Mouse (Mus musculus) erythroblast, embryonic 14.5 days (primary cell): ENCODE results near the gene Myh15. TPM values are rescaled to one million over a fixed set of nuclear protein-coding genes. Genes with fewer than 3 reads are reported as not detected.

Source experiments
- H3K27me3 ChIP-seq: 2 replicates; pipeline ENCODE4 v1.6.1; 2012; ENCODE audit warnings: inconsistent platforms; ENCODE audit not compliant: control insufficient read depth
- H3K36me3 ChIP-seq: 2 replicates; pipeline ENCODE4 v1.6.1; 2012; ENCODE audit warnings: mild to moderate bottlenecking, inconsistent platforms; ENCODE audit not compliant: control insufficient read depth
- H3K4me1 ChIP-seq: 2 replicates; pipeline ENCODE4 v1.6.1; 2012; ENCODE audit warnings: inconsistent platforms; ENCODE audit not compliant: control insufficient read depth
- H3K4me3 ChIP-seq: replicated peaks from 2 replicates; pipeline ENCODE3; 2012; ENCODE audit warnings: moderate library complexity, mild to moderate bottlenecking, inconsistent platforms
- H3K9me3 ChIP-seq: 2 replicates; pipeline ENCODE4 v1.6.1; 2012; ENCODE audit warnings: low read length, inconsistent platforms, mixed read lengths; ENCODE audit not compliant: control insufficient read depth
- GATA1 ChIP-seq: IDR thresholded peaks from 2 replicates; pipeline ENCODE4 v1.6.1; 2012; ENCODE audit warnings: low read length, inconsistent platforms, mixed read lengths
- TAL1 ChIP-seq: IDR thresholded peaks from 3 replicates; pipeline ENCODE4 v1.6.1; 2012; ENCODE audit warnings: low read length, inconsistent platforms, mixed read lengths
- polyA plus RNA-seq: library from polyadenylated mRNA; stranded (reverse); fragments of >175 nt; gene quantifications from 2 replicates; pipeline ENCODE4 v1.2.3, GENCODE M21; 2012

Myh15 gene
- polyA plus RNA-seq, 1 experiment = not detected

- Histone ChIP-seq H3K4me1 (no peaks in the 10 kb centered on the region), H3K9me3 (no peaks in the 10 kb centered on the region), H3K27me3 (no peaks in the 10 kb centered on the region), H3K36me3 (no peaks in the 10 kb centered on the region), H3K4me3 (no peak overlapping the region)
- no peak for TF ChIP-seq TAL1
- no peak for TF ChIP-seq GATA1
These were observed 98.9 kb downstream of the Myh15 start for GRCm38 (mm10) chr16:49156193-49156592.

- H3K27me3 ChIP-seq = no peaks in the 10 kb centered on the region
- H3K4me1 ChIP-seq = no peaks in the 10 kb centered on the region
- no peaks in the 10 kb centered on the region for H3K36me3 ChIP-seq
- H3K9me3 ChIP-seq = no peaks in the 10 kb centered on the region
- no peak overlapping the region for H3K4me3 ChIP-seq
- TF ChIP-seq GATA1 = no peak
- TF ChIP-seq TAL1 = no peak
These were observed 107.3 kb downstream of the Myh15 start for GRCm38 (mm10) chr16:49164349-49165137.

- H3K9me3 ChIP-seq = no peaks in the 10 kb centered on the region
- no peak for TF ChIP-seq TAL1
- no peak for TF ChIP-seq GATA1
- H3K27me3 ChIP-seq = no peaks in the 10 kb centered on the region
- H3K36me3 ChIP-seq = no peaks in the 10 kb centered on the region
- no peaks in the 10 kb centered on the region for H3K4me1 ChIP-seq
- H3K4me3 ChIP-seq = no peak overlapping the region
These were observed 108.4 kb downstream of the Myh15 start for GRCm38 (mm10) chr16:49165728-49166127.

GRCm38 (mm10) chr16:49167325-49167724 is 110.0 kb downstream of the Myh15 start:
- TF ChIP-seq TAL1 (no peak), GATA1 (no peak)
- Histone ChIP-seq H3K9me3 (no peaks in the 10 kb centered on the region), H3K4me1 (no peaks in the 10 kb centered on the region)

GRCm38 (mm10) chr16:49175077-49175476 is 117.8 kb downstream of the Myh15 start:
- Histone ChIP-seq H3K36me3 (no peaks in the 10 kb centered on the region), H3K4me3 (no peak overlapping the region)
- TF ChIP-seq GATA1 (no peak), TAL1 (no peak)

More at GRCm38 (mm10) chr16:49167325-49167724, 110.0 kb downstream of the Myh15 start:
- Histone ChIP-seq H3K27me3 (no peaks in the 10 kb centered on the region), H3K4me3 (no peak overlapping the region), H3K36me3 (no peaks in the 10 kb centered on the region)

GRCm38 (mm10) chr16:49175729-49176395 is 118.6 kb downstream of the Myh15 start:
- TF ChIP-seq TAL1 (no peak), GATA1 (no peak)
- Histone ChIP-seq H3K4me3 (no peak overlapping the region), H3K4me1 (no peaks in the 10 kb centered on the region)

More at GRCm38 (mm10) chr16:49175077-49175476, 117.8 kb downstream of the Myh15 start:
- peaks cover 9% of the 10 kb centered on the region; the same call in 1 of the 2 replicates for H3K9me3 ChIP-seq
- H3K27me3 ChIP-seq = no peaks in the 10 kb centered on the region
- H3K4me1 ChIP-seq = no peaks in the 10 kb centered on the region

GRCm38 (mm10) chr16:49193521-49193920 is 136.2 kb downstream of the Myh15 start:
- Histone ChIP-seq H3K4me3 (no peak overlapping the region), H3K36me3 (no peaks in the 10 kb centered on the region), H3K9me3 (no peaks in the 10 kb centered on the region), H3K27me3 (no peaks in the 10 kb centered on the region), H3K4me1 (no peaks in the 10 kb centered on the region)
- no peak for TF ChIP-seq TAL1
- TF ChIP-seq GATA1 = no peak

More at GRCm38 (mm10) chr16:49175729-49176395, 118.6 kb downstream of the Myh15 start:
- no peaks in the 10 kb centered on the region for H3K36me3 ChIP-seq
- H3K9me3 ChIP-seq = peaks cover 9% of the 10 kb centered on the region; the same call in 1 of the 2 replicates
- no peaks in the 10 kb centered on the region for H3K27me3 ChIP-seq

GRCm38 (mm10) chr16:49193986-49194385 is 136.7 kb downstream of the Myh15 start:
- H3K27me3 ChIP-seq = no peaks in the 10 kb centered on the region
- H3K36me3 ChIP-seq = no peaks in the 10 kb centered on the region
- no peaks in the 10 kb centered on the region for H3K9me3 ChIP-seq
- H3K4me1 ChIP-seq = no peaks in the 10 kb centered on the region
- TF ChIP-seq GATA1 = no peak
- no peak for TF ChIP-seq TAL1
- H3K4me3 ChIP-seq = no peak overlapping the region

GRCm38 (mm10) chr16:49196290-49196689 is 139.0 kb downstream of the Myh15 start:
- Histone ChIP-seq H3K4me3 (no peak overlapping the region), H3K4me1 (no peaks in the 10 kb centered on the region), H3K27me3 (no peaks in the 10 kb centered on the region), H3K9me3 (no peaks in the 10 kb centered on the region), H3K36me3 (no peaks in the 10 kb centered on the region)
- no peak for TF ChIP-seq TAL1
- TF ChIP-seq GATA1 = no peak
